Mouse (Mus musculus) kidney, adult 2 months (tissue): ENCODE results near the gene Mrps9.

ENCODE experiments used
- CTCF ChIP-seq: fragments of 200-500 bp; conservative IDR thresholded peaks from 2 replicates; pipeline ENCODE4 v1.5.1; 2011; ENCODE audit warnings: low read depth, mild to moderate bottlenecking, control low read depth, low read length, moderate library complexity, mixed read lengths; ENCODE audit not compliant: insufficient read depth, insufficient read length
- POLR2A ChIP-seq: fragments of 200-500 bp; IDR thresholded peaks from one replicate; pipeline ENCODE4 v1.6.1; 2011; ENCODE audit warnings: low read depth, low read length, control low read depth

DNA sequence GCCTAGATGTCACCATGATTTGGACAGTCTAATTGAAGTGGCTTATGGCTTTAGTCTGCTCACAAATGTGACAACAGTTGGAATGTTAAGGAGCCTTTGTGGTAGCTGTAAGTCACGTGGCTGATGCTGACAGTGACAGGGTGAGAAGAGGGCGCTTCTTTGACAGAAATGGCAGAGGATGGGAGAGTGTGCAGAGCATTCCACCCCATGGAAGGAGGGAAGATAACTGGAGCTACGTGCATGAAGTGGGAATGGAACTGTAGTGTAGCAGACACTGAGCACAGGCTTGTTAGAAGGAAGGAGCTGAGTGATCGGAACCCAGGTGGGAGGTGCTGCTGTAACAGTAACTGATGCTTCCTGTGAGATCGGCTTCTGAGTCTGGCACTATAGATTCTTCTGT is 24.2 kb downstream of the Mrps9 start:
- TF ChIP-seq CTCF (no peak), POLR2A (no peak)
